Mouse (Mus musculus) bone marrow macrophage, adult 2 months (primary cell): ENCODE results near the gene Lyg2.

Experiments
- CTCF ChIP-seq: IDR thresholded peaks from 2 replicates; pipeline ENCODE4 v1.5.1; 2012; ENCODE audit warnings: low read depth, mild to moderate bottlenecking, low read length, moderate library complexity
- POLR2A ChIP-seq: IDR thresholded peaks from 2 replicates; pipeline ENCODE4 v1.6.1; 2012; ENCODE audit warnings: mild to moderate bottlenecking, low read depth, low read length, borderline replicate concordance

GRCm38 (mm10) chr1:37957659-37958058 is 41.4 kb upstream of the Lyg2 start, which contains the start of gene Lyg1:
- TF ChIP-seq CTCF, result no peak
- TF ChIP-seq POLR2A, result no peak
